Mouse (Mus musculus) heart, postnatal 25 days (tissue): Measurements from ENCODE around the gene Cdkn2c. TPM values are rescaled to one million over a fixed set of nuclear protein-coding genes. Genes with fewer than 3 reads are reported as not detected.

ENCODE experiments used
- DNase-seq: peaks from one replicate; pipeline ENCODE4 v3.0.0; 2022; ENCODE audit warnings: low spot score
- intact Hi-C: fragments of 180-260 bp; cut with DNase I; formaldehyde crosslinking; loops from one replicate; pipeline ENCODE4 v1.15.1; 2025
- total RNA-seq, 2 experiments: library from RNA; stranded (reverse); gene quantifications; 2 replicates each; pipeline ENCODE4 v1.2.3; 2021

Gene Cdkn2c
- total RNA-seq, 2 experiments from 2014 or later, result 15.5 to 16.2 TPM

DNA sequence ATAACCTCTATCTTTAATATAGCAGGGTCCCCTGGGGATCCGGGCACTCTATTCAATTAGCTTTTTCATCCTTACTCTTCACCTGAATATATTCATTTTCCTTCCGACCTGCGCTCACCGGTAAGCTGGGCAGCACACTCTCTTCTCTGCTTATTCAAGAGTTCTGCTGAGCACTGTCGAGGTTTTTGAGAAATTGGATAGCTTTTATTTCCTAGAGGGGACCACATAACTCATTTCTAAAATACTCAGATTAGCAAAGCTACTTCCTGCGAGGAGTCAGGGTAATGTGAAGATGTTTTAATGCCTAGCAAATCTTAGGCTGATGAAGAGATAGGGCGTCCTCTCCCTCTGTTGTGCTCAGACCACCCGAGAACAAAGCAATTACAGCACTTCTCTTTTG, 8.2 kb downstream of the Cdkn2c start:
- intact Hi-C loops, result no loop called here

DNA sequence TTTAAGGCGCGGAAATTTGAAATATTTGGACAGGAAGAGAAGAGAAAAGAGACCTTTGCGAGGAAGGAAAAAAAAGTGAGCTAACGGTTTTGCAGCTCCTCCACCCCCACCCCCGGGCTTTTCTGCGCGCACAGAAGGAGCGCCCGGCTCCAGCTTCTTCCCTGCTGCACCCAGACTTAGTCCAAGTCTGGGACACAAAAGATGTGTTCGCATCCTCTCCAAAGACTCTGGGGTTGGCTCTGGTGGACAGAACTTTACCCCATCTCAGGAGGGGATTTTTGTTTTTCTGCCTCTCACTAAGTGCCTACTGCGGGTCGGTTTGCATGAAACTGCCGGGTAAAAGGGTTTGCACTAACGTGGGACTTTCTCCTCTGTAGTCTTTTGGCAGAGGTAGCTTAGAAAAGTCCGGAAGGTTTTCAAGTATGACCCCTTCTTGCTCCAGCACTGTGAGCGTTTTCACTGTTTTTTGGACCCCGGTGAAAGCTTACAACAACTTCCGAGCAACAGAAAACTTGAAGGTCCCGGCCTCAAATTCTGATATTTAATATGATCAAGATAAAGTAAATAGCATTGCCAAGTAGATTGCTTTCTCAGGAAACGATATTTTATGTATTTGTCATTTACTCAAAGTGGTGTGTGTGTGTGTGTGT, 9.0 kb downstream of the Cdkn2c start:
- DNase-seq, result no peak
- intact Hi-C loops, result no loop called here

More for the DNA sequence above, 8.2 kb downstream of the Cdkn2c start:
- DNase-seq, result no peak

DNA sequence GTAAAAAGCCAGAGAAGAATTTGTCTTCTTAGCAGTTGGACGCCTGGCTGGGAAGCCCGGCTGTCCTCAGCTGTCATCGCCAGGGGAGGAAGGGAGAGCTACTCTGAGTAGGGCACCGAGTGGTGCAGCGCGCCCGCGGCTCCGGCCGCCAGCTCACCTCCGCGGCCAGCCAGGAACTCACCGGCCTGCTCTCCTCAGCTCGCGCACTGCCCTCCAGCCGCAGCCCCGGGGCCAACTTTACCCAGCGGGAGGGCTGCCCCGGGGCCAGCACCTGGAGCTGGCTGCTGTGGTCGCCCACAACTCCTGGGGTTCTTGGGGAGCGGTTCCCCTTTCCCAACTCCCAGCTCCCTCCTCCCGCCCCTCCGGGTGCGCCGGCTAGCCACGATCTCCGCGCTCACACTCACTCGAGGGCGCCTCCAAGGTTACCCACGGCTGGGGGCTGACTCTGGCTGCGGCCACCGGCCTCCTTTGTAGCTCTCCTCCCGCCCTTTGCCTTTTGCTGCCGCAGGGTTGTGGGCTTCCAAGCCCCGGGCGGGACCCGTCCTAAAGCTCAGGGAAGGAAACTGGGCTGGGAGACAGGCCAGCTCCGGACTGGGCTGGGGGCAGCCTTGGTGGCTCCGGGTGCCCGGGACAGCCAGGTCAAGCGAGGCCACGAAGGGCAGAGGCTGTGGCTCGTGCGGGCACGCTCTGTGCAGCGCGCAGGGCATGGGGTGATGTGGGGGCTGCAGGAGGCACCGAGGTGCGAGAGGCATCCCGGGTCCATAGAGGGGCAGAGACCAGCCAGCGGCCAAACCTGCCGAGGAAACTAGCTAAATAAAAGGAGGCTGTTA, 9.8 kb downstream of the Cdkn2c start:
- intact Hi-C loops, result no loop called here
- DNase-seq, result peak; percentile 8

DNA sequence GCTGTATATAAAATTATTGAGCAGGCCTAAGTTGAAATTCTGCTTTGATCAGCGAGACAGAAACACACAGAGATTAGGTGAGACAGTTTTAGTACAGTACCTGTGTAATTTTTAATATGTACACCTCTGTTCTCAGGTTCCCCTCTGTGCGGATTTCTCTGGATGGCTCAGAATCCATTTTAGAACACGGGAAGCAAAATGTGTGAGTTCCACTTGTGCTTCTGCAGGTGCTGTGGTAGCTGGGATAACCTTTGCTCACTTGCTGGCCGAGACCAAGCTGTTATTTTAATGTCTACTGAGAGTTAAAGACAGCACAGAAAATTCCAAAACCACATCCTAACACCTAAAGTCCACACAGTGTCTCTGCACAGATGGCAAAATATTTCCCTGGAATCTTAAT, 10.7 kb downstream of the Cdkn2c start:
- intact Hi-C loops, result no loop called here
- DNase-seq, result no peak

DNA sequence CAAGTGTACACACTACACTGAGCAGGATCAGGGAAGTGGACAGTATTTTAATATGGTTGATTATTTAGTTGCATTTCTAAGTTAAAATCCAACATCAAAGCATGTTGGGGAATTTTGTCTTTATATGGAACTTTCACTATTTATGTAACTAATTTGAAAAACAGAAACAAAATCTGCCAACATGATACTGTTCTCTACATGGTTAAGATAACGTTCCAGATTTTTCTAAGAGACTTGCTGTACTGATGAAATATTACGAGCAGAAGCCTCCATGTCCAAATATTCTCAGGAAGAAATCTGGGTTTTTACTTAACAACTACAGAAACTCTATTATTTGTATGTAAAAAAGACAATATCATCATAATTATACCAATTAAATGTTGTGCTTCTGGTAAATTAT, 11.3 kb downstream of the Cdkn2c start:
- intact Hi-C loops, result no loop called here
- DNase-seq, result no peak

DNA sequence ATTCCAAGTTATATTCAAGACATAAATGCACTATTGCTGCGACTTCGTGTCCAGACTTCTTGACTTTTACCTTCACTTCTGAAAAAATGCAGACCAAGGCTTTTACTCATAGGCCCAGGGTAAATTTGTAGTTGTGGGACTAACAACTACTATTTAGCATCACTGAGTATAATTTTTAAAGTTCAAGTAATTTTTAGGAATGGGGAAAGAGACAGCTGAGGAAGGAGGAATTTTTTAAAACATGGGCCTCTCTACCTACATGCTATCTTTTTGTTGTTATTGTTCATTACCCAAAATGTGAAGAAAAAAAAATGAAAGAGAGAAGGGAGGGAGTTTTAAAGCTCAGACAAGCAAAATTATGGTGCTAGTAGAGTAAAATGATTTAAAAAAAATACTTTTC, 12.3 kb downstream of the Cdkn2c start:
- no peak for DNase-seq
- intact Hi-C loops, result no loop called here

DNA sequence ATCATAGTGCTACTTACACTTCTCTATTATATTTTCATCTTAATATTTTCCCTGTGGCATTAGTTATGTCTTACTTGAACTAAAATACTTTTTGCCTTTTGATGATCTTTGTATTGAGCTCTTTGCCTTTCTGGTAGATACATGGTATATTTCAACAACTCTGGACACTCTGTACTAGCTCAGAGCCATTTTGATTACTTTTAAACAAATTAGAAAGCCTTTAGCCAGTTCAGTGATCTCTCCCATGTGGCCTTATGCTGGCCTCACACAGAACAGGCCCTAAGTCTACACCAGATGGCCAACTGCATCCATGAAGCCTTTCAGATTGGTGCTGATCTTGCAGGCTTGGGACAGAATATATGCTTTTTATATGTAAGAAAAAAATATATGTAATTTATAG, 13.7 kb downstream of the Cdkn2c start:
- intact Hi-C loops, result no loop called here
- DNase-seq, result no peak

DNA sequence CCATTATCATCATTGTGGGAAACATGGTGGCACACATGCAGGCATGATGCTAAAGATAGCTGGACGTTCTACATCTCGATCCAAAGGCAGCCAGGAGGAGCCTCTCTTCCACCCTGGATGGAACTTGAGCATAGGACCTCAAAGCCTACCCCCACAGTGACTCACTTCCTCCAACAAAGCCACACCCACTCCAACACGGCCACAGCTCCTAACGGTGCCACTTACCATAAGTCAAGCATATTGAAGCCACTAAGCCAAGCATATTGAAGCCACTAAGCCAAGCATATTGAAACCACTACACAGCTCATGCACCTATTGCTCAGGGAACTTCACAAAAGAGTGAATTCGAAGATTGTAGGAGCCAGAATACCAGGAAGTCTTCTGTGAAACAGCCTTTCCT, 17.7 kb downstream of the Cdkn2c start:
- intact Hi-C loops, result no loop called here
- DNase-seq, result no peak

DNA sequence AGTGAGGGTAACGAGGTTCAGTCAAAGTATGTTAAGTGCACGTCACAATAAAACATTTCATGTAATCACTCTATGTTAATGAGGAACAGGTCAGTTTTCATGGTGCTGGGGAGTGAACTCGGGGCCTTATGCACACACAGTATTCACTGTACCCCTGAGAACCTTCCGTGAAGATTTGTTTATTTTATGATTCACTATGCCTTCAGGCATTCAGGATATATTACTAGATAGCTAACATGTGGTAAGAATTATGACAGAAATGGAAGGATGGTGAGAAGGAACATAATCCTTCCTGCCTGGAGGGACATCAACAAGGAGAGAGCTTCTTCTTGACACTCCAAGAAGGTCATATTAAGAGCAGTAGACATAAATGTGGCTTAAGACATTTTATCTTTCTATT, 19.7 kb downstream of the Cdkn2c start:
- intact Hi-C loops, result no loop called here
- DNase-seq, result no peak

DNA sequence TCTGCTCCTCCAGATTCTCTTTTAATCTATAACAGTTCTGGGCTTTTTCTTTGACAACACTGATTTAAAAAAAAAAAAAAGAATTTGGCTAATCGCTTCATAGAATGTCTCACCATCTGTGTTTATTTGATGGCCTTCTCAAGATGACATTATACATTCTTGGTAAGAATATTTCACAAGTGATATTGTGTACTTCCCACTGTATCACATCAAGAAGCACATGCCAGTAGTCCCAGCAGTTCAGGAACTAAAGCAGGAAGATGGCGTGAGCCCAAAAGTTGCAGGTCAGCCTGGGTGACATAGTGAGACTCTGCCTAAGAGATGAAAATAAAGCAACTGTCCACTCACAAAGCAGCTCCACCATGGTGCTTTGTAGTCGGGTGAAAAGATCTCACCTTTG, 25.5 kb downstream of the Cdkn2c start:
- no peak for DNase-seq
- intact Hi-C loops, result no loop called here

DNA sequence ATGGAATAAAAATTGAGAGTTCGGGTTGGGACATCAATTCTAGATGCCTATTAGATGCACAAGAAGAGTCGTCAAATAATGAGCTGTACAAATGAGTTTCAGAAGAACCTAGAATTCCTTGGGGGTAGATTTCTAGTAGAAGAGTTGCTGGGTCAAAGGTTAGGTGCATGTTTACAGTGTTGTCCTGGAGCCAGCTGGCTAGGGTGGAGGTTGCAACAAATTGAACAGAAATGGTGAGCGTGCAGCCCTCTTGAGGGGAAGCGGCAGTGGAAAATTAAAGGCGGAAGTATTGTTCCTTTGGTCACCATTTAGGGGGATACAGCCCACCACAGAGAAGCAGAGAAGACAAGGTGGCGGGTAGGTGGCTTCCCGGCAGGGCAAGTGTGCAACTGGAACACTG, 26.8 kb downstream of the Cdkn2c start:
- intact Hi-C loops, result no loop called here
- DNase-seq, result no peak

DNA sequence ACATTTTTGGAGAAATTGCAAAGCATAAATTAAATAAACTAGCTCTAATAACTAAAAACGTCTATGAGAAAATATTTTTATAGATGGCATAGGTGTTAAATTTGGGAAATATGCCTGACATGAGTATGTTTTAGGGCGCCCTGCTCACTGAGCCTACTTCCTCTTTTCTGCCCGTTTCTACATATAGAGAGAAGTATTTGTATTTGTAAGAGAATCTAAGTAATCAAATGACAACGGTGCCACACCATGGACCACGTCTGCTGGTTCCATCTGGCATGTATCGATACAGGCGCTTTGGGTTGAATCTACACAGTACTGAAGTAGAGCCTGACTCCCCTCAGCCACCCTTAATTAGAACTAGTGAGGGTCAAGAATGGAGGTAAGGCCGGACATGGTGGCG, 27.6 kb downstream of the Cdkn2c start:
- intact Hi-C loops, result no loop called here
- DNase-seq, result no peak

DNA sequence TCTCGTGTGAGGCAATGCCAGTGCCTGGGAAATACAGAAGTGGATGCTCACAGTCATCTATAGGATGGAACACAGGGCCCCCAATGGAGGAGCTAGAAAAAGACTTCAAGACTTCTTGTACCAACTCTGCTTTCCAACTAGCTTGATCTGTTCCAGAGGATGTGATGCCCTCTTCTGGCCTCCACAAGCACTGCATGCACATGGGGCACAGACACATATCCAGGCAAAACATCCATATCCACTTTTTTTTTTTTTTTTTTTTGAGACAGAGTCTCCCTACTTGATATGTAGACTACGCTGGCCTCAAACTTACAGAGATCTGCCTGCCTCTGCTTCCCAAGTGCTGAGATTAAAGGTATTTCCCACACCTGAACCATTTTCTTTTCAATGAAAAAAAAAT, 32.0 kb downstream of the Cdkn2c start:
- DNase-seq, result no peak
- intact Hi-C loops, result no loop called here

DNA sequence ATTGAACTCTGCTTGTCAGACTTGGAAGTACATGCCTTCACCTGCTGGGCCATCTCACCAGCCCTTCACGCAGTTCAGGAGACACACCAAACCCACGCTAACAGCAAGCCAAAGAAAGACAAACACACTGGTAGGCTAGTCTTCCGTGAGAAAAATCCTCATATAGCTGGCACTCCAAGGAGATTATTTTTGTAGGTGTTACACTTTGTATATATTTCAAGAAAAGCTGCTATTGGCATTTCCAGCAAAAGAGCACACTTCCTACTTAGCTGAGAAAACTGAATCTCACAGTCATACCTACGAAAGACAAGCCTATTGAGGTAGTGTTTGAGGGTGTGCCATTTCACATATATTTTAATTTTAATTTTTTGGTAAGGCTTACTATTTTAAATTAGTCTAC, 36.0 kb downstream of the Cdkn2c start:
- intact Hi-C loops, result no loop called here
- no peak for DNase-seq

DNA sequence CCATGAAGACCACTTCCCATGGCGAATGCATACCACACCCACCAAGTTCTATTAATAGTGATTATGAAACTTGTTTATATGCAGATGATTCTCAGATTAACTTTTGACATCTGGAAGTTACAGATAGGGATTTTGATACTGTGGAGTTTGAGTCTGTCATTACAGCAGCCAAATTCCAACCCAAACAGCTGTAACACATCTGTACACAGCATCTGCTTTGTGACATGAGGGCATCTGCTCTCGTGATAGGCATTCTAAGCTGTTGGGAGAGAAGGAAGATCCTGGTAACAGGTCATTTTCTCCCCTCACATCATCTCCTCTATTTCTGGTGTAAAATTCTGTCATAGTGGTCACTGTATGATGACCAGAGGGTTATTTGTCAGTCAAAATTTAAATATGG, 36.8 kb downstream of the Cdkn2c start:
- no peak for DNase-seq
- intact Hi-C loops, result no loop called here

DNA sequence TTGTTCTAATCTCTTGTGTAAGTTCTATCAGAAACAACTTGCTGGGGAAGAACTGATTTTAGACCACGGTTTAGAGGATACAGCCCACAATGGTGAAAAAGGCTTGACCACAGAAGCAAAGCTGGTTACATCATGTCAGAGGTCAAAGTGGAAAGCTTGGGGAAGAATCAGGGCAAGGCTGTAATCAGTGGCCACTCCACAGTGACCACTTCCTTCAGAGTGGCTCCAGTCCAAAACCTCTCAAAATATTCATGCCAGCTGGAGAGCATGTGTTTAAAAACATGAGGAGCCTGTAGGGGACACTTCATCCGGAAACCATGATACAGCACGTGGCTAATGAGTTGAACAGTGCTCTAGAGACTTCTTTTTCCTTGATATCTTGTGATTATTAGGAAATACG, 54.4 kb downstream of the Cdkn2c start:
- no peak for DNase-seq
- intact Hi-C loops, result no loop called here

Other genes with a start within 250 kb of the Cdkn2c start
- 100 to 1,000 TPM; 104 to 106 TPM for gene Rnf11, start 182.5 kb downstream of the Cdkn2c start, total RNA-seq
- not detected for gene 4930522H14Rik, start 135.9 kb downstream of the Cdkn2c start, total RNA-seq
- 10 to 100 TPM; 38.8 to 40.3 TPM for gene Faf1, start 9.4 kb upstream of the Cdkn2c start, total RNA-seq